Mouse (Mus musculus): Measurements from ENCODE around the gene Klkb1.
A peak's percentile ranks its signal among the peaks of the same experiment; 100 is the strongest.
"Not testable (repeated sequence)": the region's sequence is repeated elsewhere in the genome, so short reads cannot be mapped to it uniquely, and the experiment has no call there.

Gene Klkb1

GRCm38 (mm10) chr8:45294687-45295086 is at the start of gene Klkb1:
Gene Klkb1, minus strand, starts transcription at chr8:45294859.
- DNase-seq (ENCODE audit: low spot score) = no peak

GRCm38 (mm10) chr8:45344298-45344697 is 49.6 kb upstream of the Klkb1 start:
- no peak for DNase-seq (ENCODE audit: low spot score)

GRCm38 (mm10) chr8:45341630-45342628 is 47.3 kb upstream of the Klkb1 start:
- no peak for DNase-seq (ENCODE audit: low spot score)

DNA sequence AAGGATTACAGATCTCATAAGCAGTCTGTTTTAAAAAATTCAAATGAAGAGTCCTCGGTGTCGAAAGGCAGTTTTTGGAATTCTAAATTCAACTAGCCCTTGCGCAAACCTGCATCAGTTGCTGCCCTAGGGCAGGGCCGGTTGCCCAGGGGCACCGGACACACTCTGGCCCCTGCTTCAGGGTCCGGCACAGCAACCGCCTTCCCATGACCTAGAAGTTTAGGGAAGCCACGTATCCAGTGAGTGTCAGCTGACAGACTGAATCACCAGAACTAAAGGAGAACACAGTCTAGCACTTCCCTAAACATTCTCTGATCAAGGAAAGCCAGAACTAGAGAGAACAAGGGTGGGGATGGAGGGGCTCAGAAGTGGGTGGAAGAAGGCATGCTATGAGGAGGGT is 38.8 kb upstream of the Klkb1 start:
- DNase-seq (ENCODE audit: low spot score) = no peak

- peak; percentile 81 for DNase-seq (ENCODE audit: low spot score)
These were observed 38.2 kb upstream of the Klkb1 start, which contains the start of gene Cyp4v3 for GRCm38 (mm10) chr8:45332685-45333409. Gene Cyp4v3, minus strand, starts transcription at chr8:45333216.

GRCm38 (mm10) chr8:45330856-45331255 is 36.2 kb upstream of the Klkb1 start:
- DNase-seq (ENCODE audit: low spot score) = no peak

- no peak for DNase-seq (ENCODE audit: low spot score)
These were observed 34.7 kb upstream of the Klkb1 start for GRCm38 (mm10) chr8:45329206-45329980.

GRCm38 (mm10) chr8:45327076-45327475 is 32.4 kb upstream of the Klkb1 start:
- not testable (repeated sequence) for DNase-seq (ENCODE audit: low spot score)

DNA sequence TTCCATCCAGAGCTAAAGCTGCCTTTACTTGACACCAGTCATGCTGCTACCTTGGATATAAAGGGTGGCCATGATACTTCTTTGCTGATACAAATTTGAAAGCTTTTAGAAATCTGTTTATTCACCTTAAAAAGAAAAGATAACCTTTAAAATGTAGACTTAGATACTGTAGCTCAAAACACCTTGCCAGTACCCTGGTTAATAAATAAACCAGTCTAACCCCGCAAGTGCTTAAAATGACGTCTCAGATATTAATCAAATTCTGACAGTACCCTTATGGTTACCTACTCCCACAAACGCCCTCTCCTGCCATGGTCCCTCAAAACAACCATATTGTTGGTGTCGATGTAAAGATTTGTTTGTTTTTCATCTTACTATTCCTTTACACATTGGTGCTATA is 29.5 kb upstream of the Klkb1 start:
- DNase-seq (ENCODE audit: low spot score) = no peak

- DNase-seq (ENCODE audit: low spot score) = no peak
These were observed 26.7 kb upstream of the Klkb1 start for GRCm38 (mm10) chr8:45321365-45321764.

- no peak for DNase-seq (ENCODE audit: low spot score)
These were observed 26.3 kb upstream of the Klkb1 start for GRCm38 (mm10) chr8:45320930-45321329.

- DNase-seq (ENCODE audit: low spot score) = no peak
These were observed 16.3 kb upstream of the Klkb1 start for GRCm38 (mm10) chr8:45310967-45311366.

- no peak for DNase-seq (ENCODE audit: low spot score)
These were observed 13.7 kb upstream of the Klkb1 start, which contains the start of gene Gm45753 for GRCm38 (mm10) chr8:45308366-45308765. Gene Gm45753, minus strand, starts transcription at chr8:45308466.

- DNase-seq (ENCODE audit: low spot score) = no peak
These were observed 10.8 kb upstream of the Klkb1 start for GRCm38 (mm10) chr8:45305479-45305878.

GRCm38 (mm10) chr8:45304354-45304753 is 9.7 kb upstream of the Klkb1 start:
- DNase-seq (ENCODE audit: low spot score) = no peak

DNA sequence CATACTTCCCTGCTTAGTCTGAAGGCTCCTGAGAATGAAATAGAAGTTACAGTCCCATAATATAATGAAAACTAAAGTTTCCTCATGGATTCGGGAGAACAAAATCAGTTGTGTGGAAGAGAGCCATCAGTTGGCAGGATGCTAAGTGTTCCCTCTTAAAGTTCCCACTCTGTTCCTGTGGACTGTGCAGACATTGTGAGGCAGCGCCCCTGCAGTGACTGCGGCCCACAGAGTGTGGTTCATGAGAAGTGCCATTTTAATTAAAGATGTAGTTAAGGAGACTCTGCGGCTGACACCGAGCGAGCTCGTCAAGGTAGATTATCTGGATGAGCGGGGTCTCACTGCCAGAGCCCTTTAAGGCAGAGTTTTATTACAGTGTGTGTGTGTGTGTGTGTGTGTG is 7.7 kb upstream of the Klkb1 start:
- DNase-seq (ENCODE audit: low spot score) = no peak

GRCm38 (mm10) chr8:45295276-45295675 is 617 bp upstream of the Klkb1 start:
- DNase-seq (ENCODE audit: low spot score) = no peak

- DNase-seq (ENCODE audit: low spot score) = no peak
These were observed 2.9 kb downstream of the Klkb1 start for GRCm38 (mm10) chr8:45291790-45292189.

GRCm38 (mm10) chr8:45281630-45282029 is 13.0 kb downstream of the Klkb1 start:
- DNase-seq (ENCODE audit: low spot score) = no peak

GRCm38 (mm10) chr8:45277453-45277852 is 17.2 kb downstream of the Klkb1 start:
- no peak for DNase-seq (ENCODE audit: low spot score)

GRCm38 (mm10) chr8:45274317-45274716 is 20.3 kb downstream of the Klkb1 start:
- DNase-seq (ENCODE audit: low spot score) = no peak

GRCm38 (mm10) chr8:45269056-45269455 is 25.6 kb downstream of the Klkb1 start:
- no peak for DNase-seq (ENCODE audit: low spot score)
